Mouse (Mus musculus) spleen, adult 2 months (tissue): Measurements from ENCODE around the gene Pard6b.

ENCODE experiments used
- CTCF ChIP-seq: fragments of 200-500 bp; IDR thresholded peaks from 2 replicates; pipeline ENCODE4 v1.5.1; 2011; ENCODE audit warnings: mild to moderate bottlenecking, inconsistent platforms; ENCODE audit not compliant: insufficient read depth, insufficient read length, insufficient replicate concordance; ENCODE audit errors: extremely low read depth
- POLR2A ChIP-seq: fragments of 200-500 bp; IDR thresholded peaks from 2 replicates; pipeline ENCODE4 v1.6.1; 2011; ENCODE audit warnings: low read depth, low read length, inconsistent platforms

DNA sequence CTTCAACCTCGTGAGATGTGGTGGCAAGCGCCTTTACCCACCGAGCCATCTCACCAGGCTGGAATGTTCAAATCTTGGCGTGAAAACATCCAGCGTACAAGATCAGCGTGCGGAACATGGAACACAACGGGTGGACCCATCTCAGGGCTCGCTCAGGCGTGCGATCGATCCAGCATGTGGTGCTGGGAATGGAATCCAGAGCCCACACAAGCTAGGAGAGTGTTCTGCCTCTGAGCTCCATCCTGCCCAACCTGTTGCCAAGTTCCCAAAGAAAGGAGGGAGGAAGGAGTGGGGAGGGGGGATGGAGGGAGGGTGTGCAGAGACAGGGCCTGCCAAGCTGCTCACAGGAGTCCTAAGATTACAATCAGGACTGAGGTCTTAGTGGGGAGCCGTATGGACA, 35.4 kb upstream of the Pard6b start:
- TF ChIP-seq CTCF, result no peak
- no peak for TF ChIP-seq POLR2A
